Mouse (Mus musculus) cerebellum, adult 8-10 months (tissue): ENCODE data around the gene Ino80e.

Experiments
- DNase-seq: peaks from one replicate; pipeline ENCODE4 v3.0.0; 2022

Ino80e gene

DNA sequence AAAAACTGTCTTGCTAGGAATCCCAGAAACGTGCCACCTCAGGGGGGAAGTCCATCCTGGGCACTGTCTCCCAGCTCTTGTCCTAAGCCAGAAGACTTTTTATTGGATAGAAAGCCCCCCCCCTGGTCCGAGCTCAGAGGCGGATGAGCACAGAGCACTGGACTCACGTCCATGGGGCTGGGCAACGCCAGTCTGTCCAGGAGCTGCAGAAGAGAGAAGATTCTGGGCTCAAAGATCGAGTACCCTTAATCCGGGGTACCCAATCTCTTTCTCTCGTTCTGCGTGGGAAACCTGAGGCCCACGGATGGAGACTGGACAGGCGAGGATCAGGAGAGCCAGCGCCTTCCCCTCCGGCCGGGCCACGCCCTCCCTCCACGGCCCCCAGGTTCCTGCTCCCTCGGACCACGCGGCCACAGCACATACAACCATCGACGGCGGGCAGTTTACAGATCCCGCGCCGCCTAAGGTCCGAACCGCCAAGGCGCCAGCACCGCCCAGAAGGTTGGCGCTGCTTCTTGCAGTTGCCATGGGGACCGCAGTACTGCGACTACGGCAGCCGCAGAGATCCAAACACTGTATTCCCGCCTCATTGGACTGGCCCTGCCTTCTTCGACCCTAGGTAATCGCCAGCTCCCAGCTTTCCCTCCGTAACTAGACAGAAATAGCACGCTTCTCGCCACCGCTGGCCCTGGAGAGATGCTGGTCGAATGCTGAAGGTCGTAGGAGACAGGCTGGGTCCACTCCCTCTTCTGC, 53.3 kb downstream of the Ino80e start:
- peak; percentile 87 for DNase-seq

DNA sequence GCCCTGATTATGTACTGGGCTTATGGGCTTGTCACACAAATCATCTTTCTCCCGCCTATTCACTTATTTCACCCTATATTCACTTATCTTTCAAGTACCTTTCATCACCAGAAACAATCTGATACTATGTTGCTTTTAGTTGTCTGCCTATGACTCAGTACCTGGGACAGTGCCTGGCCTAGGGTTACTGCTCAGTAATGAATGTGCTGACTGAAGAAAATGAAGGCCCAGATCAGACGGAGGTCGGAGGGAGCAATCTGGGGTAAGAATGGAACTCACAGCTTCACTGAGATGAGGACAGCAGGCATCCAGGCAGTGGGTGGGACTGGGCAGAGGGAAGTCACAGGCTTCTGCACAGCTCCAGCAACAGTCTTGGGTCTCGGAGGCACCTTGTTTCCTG, 54.8 kb downstream of the Ino80e start:
- DNase-seq, result no peak

- no peak for DNase-seq
These were observed 55.2 kb downstream of the Ino80e start for GRCm38 (mm10) chr7:126806956-126807355.

- no peak for DNase-seq
These were observed 58.4 kb downstream of the Ino80e start for GRCm38 (mm10) chr7:126803751-126804150.

DNA sequence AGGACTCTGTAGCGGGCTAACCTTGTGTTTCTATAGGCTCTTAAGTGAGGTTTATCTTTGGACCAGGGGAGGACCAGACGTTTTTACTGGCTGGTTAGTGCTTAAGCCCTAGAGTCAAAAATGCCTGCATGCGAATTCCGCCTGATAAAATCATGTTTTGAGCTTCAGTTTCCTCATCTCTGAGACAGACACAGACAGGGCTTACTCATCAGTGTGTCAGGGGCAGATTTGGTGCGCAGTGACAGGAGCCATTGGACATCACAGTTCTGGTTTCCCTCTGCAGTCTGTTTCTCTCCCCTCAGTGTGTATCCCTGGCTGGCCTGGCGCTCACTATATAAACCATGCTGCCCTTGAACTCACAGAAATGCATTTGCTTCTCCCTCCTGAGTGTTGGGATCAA, 59.0 kb downstream of the Ino80e start:
- no peak for DNase-seq

DNA sequence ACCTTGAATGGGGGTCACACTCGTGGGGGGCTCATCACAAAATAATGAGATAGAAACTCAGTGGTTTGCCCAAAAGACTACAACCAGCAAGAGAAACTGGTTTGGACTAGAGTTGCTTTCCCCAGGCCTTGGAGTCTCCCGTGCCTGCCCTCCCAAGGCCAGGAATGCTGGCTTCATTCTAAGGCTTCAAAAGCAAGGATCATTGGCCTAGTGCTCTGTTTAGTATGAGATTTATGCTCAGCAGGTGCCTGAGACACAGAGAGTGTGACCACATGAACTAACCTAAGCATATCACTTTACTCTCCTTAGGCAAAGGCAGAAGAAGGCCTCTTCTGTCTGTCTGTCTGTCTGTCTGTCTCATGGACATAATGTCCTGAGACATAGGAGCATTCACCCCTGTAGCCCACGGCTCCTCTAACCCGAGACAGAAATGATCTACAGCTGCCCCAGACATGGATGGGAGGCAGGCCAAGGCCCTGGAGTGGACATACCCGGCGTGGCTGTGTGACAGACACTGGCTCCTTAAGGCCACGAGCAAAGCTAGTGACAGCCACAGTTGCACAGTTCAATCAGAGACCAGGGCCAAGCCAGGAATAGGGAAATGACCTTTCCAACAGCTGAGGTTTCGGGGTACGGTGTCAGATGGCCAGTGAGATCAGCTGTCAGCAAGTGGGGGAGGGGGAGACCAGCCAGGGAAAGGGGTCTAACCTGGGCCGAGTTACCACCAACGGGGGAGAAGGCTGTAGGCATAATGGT, 59.9 kb downstream of the Ino80e start:
- no peak for DNase-seq

DNA sequence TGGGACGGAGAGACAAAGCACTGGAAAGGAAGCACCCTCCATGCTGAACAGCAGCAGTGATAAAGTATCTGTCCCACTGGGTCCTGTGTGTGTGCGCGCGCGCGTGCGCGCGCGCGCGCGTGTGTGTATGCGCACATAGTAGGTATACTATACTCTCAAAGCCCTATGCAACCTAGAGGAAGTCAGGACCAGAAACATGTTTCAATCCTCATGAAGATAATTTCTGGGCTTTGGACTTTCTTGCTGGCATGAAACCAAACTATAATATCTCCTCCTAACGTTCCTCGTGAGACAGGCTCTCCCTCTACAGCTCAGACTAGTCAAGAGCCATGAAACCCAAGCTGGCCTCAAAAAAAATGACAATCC, 61.1 kb downstream of the Ino80e start:
- no peak for DNase-seq
